Mouse (Mus musculus) gastrocnemius, postnatal 4 days (tissue): Measurements from ENCODE around the gene Olfr1289. TPM values are rescaled to one million over a fixed set of nuclear protein-coding genes. Genes with fewer than 3 reads are reported as not detected.

Experiments used
- DNase-seq, 2 experiments: peaks; one replicate each; pipeline ENCODE4 v3.0.0; 2021 to 2022; ENCODE audit warnings: low spot score in 2 of 2, mixed read lengths in 2 of 2
- long read RNA-seq, 2 experiments: library from polyadenylated mRNA; stranded (forward); transcript quantifications; one replicate each; pipeline ENCODE4 v2.0.0; 2021
- total RNA-seq, 2 experiments: library from RNA; stranded (reverse); gene quantifications; 2 replicates each; pipeline ENCODE4 v1.2.3; 2021

Gene Olfr1289
- total RNA-seq = not detected
- long read RNA-seq, experiment 1 = 0 reads
- long read RNA-seq, experiment 2 = 0 reads

DNA sequence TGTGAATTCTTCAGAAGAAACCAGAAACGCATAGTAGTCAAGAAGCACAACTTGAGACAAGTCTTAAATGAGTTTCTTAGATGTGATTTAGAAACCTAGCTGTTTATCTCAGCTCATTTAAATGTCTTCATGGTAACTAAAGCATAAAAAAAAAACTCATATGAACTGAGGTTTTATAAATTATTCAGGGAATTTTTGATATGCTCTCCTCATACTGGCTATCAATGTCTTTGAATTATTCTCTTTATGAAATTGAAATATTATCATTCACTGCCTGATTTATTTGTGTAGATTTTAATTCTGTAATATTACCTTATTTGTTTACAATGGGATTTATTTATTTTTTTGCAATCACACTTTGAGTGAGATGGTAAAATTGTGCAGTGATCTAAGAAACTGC, at the start of gene Olfr1289:
Olfr1289 (plus strand) TSS at position 301 of the 400 bp plus-strand sequence.
- no peak for DNase-seq

DNA sequence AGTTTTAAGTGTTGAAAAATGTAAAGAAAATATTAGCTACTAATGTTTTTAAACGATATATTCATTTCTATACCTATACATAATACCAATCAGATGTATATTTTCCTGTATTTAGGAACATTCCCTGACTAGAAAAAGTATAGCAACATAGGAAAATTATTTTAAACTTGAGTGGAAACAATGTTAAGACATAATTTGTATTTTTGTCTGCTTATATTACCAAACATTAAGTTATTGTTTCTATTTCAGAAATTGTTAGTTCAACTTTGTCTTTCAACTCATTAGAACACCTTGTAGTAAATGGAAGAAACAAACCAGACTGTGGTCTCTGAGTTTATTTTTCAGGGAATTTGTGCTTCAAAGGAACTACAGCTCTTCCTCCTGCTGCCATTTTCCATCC, 31.8 kb upstream of the Olfr1289 start, which contains the start of gene Olfr1287:
Olfr1287 (plus strand) TSS at position 301 of the 400 bp plus-strand sequence.
- DNase-seq = no peak

DNA sequence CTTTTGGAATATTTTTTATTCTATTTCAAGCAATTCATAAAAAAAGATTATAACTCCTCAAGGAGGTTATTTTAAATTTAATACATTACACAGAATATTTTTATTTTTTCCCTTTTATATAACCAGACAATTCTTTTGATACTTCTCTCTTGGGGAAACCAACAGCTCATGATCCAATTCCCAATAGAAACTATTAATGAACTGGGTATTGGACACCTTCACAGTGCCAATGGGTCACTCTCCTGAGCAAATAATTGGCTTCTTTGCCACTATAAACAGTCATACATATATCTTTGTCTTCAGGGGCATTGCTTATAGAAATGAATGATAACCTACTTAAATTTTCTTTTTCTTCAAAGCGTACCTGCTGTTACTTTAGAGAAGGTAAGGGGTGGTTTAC, 6.8 kb upstream of the Olfr1289 start, which contains the start of gene Olfr1288:
Olfr1288 (plus strand) TSS at position 301 of the 400 bp plus-strand sequence.
- DNase-seq = no peak

DNA sequence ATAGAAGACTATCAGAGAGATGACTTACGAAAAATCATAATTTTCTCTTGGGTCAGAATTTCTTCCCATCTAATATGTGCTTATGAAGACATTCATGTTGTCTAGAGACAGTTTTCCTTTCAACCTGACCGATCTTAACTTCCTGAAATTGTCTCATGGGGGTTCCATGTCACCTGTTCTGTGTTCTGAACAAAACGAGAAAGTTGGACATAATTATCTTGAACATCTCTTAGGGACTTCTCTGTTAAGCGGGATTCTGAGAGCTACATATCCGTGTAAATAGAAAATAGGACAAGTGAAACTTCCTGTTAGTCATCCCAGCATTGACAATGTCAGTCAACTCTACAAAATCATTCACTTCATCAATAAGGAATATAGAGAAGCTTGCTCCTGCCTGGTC, 13.1 kb downstream of the Olfr1289 start, which contains the start of gene Olfr1290:
Olfr1290 (minus strand) TSS at position 101 of the 400 bp plus-strand sequence.
- DNase-seq = no peak

DNA sequence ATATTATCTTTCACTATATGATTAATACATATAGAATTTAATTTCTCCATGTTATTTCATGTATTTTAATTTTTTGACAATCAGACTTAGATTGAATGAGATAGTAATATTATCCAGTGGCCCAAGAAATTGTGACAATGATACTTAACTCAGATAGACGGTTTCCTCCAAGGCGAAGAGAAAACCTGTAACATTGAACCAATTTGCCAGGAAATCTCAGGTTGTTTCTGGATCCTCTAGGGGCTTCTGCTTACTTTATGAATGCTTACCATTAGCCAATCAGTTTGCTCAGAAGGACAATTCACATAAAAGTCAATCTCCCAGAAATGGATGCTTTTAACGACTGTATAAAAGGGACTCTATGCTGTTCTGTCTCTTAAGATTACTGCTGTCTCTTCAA, 16.3 kb downstream of the Olfr1289 start, which contains the start of gene Olfr1291-ps1:
Olfr1291-ps1 (plus strand) TSS at position 301 of the 400 bp plus-strand sequence.
- no peak for DNase-seq

DNA sequence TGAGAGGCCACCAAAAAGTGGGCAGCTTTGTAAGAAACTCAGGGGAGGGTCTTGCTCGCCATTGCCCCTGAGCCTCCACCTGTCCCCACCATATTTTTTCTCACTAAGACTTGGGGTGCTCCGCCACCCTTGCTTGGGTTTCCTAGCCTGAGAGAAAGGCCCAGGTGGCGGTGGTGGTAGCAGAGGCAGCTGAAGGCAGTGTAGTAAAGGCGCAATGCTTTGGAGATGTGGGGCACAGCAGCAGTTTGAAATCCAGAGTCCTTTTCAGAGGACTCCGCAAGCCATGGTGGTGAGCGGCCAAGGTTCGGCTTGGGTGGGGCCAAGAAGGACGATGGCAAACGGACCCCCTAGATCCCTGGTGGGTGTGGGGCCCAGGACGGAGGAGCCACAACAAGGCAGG, 36.8 kb downstream of the Olfr1289 start:
- no peak for DNase-seq

DNA sequence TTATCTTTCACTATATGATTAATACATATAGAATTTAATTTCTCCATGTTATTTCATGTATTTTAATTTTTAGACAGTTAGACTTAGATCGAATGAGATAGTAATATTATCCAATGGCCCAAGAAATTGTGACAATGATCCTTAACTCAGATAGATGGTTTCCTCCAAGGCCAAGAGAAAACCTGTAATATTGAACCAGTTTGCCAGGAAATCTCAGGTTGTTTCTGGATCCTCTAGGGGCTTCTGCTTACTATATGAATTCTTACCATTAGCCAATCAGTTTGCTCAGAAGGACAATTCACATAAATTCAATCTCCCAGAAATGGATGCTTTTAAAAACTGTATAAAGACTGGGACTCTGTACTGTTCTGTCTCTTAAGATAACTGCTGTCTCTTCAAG, 44.3 kb downstream of the Olfr1289 start, which contains the start of gene Olfr1293-ps:
Olfr1293-ps (plus strand) TSS at position 301 of the 400 bp plus-strand sequence.
- no peak for DNase-seq

Other genes with a start within 250 kb of the Olfr1289 start
- not detected for gene Olfr1275, start 245.5 kb upstream of the Olfr1289 start, total RNA-seq
- not detected for gene Olfr1276, start 226.3 kb upstream of the Olfr1289 start, total RNA-seq
- not detected for gene Olfr1277, start 206.7 kb upstream of the Olfr1289 start, total RNA-seq
- not detected for gene Olfr1278, start 190.7 kb upstream of the Olfr1289 start, total RNA-seq
- gene Olfr1279, start 180.2 kb upstream of the Olfr1289 start, total RNA-seq = not detected
- gene Olfr1280, start 166.8 kb upstream of the Olfr1289 start, total RNA-seq = not detected
- not detected for gene Olfr1281, start 154.3 kb upstream of the Olfr1289 start, total RNA-seq
- not detected for gene Olfr1282, start 144.7 kb upstream of the Olfr1289 start, total RNA-seq
- gene Olfr1283, start 114.0 kb upstream of the Olfr1289 start, total RNA-seq = not detected
- not detected for gene Olfr1284, start 105.3 kb upstream of the Olfr1289 start, total RNA-seq
- gene Olfr1286, start 57.7 kb upstream of the Olfr1289 start, total RNA-seq = not detected
- gene Olfr1287, start 31.7 kb upstream of the Olfr1289 start, total RNA-seq = not detected
- gene Olfr1288, start 6.7 kb upstream of the Olfr1289 start, total RNA-seq = not detected
- gene Olfr1290, start 13.0 kb downstream of the Olfr1289 start, total RNA-seq = not detected
- gene Olfr1291-ps1, start 16.4 kb downstream of the Olfr1289 start, total RNA-seq = not detected
- not detected for gene Olfr1293-ps, start 44.4 kb downstream of the Olfr1289 start, total RNA-seq
- gene Olfr1294, start 59.5 kb downstream of the Olfr1289 start, total RNA-seq = not detected
- not detected for gene Olfr1295, start 88.9 kb downstream of the Olfr1289 start, total RNA-seq
- not detected for gene Olfr1297, start 145.7 kb downstream of the Olfr1289 start, total RNA-seq
- not detected for gene Olfr1298, start 168.4 kb downstream of the Olfr1289 start, total RNA-seq
- not detected for gene Olfr1299, start 180.6 kb downstream of the Olfr1289 start, total RNA-seq